Mouse (Mus musculus) NIH3T3 (cell line): ENCODE results near the gene Tmem201.
"Not testable (repeated sequence)": the region's sequence is repeated elsewhere in the genome, so short reads cannot be mapped to it uniquely, and the experiment has no call there.

Source experiments
- DNase-seq: peaks from one replicate; pipeline ENCODE4 v3.0.0-alpha.2; 2012; ENCODE audit warnings: low read depth

Gene Tmem201

DNA sequence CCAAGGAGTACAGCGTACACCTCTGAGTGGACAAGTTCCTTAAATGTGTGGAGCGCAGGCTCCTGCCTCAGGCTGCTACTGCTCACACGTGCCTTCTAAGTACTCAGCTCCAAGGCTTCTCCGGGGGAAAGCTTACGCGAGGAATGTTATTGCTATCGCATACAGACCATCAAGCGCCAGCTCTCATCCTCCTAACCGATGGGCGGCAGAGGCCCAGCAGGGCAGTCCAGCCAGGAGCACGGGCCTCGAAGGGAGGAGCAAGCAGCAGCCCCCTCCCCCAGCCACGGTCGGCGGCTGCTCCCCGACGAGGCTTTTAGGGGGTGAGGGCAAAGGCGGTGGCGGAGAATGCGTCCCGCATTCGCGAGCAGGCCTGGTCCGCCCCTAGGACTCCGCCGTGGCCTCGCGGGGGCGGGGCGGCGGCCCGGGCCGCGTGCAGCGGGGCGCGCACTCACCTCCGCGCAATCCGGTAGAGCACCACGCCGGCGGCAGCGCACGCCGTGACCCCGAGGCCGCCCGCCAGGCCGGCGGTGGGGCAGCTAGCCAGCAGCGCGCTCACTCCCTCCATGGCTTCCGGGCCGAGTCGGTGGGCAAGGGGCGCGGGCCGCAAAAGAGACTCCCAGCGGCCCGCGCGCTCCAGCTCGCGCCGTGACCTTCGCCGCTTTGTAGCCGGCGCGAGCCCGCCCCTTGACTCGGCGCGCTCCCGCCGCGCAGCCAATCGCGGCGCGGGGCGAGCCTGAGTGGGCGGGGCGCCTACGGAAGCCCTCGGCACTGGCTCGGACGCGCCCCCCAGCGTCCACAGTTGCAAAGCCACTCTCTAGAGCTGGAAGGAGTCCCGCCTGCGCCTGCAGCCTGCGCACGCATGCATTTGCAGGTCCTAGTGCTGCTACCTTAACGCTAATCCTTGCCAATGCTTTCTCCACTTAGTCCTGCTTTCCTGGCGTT, at the start of gene Tmem201:
Gene Tmem201 (minus strand): TSS at position 662 of the 942 bp plus-strand sequence.
- DNase-seq, result peak; percentile 96

DNA sequence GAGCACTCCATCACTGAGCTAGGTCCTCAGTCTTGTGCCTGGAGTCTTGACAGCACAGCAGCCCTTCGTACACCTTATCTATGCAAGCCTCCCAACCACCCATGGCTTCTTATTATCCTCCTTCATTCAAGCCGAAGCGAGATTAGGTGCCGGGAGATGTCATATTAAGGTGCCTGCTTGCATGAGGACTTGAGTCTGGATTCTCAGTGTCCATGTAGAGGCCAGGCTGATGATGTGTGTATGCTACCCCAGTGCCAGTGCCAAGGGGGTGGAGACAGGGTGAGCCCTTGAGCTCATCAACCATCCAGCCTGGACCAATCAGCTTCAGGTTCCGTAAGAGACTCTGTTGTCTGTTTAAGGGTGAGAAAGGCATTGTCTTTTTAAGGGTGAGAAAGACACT, 47.1 kb upstream of the Tmem201 start:
- peak; percentile 62 for DNase-seq

DNA sequence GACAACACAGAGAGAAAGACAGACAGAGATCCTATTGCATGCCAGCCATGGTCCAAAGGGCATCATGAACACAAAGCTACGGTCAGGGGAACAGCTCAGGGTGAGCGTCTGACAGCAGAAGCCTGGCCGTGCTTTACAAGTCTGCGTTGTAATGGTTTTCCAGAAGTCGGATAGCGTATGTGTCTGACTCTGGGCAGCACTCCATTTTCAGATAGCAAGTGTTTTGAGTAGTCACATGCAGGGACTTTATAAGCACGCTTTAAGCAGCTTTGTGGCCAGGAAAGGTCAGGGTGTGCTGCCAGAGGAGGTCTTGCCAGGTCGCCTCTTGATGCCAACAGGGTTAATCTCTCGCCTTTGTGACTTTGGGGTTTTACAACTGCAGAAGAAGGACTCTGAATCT, 46.5 kb upstream of the Tmem201 start:
- no peak for DNase-seq

DNA sequence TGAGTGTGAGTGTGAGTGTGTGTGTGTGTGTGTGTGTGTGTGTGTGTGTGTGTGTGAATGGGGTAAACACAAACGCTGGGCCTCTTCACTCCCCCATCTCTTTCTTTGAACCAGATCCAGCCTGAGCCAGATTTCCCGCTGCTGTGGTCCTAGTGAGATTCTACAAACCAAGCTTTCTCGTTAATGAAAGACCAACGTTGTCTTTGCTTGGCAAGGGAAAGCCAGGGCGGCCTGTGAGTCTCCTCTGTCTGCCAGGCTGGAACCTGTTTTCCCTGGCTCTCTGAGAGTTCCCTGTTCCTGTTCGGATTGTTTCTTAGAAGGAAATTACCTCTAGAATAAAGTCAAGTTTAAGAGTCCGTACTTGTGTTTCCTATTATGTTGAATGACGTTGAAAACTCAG, 45.1 kb upstream of the Tmem201 start:
- no peak for DNase-seq

DNA sequence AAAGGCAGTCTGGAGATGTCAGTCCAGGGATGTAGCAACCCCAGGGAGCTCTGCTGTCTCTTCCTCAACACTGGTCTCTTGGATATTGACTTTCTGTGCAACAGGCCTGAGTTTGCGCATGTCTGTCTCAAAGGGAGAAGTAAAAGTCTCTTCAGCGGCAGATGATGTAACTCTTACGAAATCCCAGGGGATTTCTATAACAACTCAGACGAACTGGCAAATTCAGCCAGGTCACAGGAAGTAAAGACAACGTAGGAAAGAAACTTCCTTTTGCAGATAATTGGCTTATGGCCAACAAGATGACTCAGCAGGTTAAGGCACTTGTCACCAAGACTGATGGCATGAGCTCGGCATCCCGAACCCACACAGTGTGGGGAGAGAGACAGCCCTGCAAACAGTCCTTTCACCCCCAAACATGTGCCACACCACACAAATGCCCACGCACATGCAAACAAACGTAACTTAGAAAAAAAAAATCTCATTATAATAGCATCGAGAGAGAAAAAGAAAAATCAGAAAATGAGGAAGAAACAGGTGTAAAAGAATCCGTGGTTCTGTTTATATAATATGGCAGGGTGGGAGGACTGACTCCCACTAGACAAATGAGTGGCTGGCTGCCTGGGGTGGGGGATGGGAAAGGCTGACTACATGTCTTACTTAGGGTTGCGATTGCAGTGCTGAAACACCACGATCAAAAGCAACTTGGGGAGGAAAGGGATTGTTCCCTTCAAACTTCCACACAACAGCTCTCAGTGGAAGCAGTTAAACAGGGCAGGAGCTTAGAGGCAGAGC, 42.9 kb upstream of the Tmem201 start:
- DNase-seq, result peak; percentile 77

DNA sequence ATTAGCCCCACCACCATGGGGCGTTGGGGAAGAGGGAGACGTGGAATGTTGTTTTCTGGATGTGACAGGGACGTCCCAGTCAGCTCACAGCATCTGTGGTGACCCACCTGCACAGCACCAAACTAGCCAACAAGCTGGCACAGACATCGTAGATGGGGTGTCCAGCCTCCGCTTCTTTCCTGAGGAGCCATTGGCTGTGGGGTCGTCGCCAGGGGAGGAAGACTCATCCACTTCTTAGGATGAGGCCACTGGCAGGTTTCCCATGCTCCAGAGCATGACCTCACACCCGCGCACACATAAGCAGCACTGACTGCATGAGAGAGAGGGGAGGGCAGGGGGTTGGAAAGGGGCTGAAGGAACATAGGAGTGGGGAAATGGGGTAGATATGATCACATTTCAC, 42.1 kb upstream of the Tmem201 start:
- no peak for DNase-seq

DNA sequence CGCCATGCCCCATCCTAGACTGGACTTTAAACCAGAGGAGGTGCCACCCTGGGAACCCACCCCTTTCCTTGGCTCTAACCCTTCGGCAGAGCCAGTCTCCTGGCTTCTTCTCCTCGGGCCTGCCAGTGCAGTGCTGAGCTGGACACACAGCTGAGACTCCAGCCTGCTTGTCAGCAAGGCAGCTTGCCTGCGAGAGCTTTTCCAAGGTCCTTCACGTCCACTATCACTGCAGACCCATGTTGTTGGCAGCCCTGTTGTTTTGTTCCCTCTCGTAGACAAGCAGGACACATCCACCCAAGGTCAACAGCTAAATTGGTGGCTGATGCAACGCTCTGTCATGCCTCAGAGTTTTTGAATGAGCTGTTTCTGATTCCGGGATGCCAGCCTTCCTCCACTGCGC, 39.3 kb upstream of the Tmem201 start:
- DNase-seq, result peak; percentile 42

DNA sequence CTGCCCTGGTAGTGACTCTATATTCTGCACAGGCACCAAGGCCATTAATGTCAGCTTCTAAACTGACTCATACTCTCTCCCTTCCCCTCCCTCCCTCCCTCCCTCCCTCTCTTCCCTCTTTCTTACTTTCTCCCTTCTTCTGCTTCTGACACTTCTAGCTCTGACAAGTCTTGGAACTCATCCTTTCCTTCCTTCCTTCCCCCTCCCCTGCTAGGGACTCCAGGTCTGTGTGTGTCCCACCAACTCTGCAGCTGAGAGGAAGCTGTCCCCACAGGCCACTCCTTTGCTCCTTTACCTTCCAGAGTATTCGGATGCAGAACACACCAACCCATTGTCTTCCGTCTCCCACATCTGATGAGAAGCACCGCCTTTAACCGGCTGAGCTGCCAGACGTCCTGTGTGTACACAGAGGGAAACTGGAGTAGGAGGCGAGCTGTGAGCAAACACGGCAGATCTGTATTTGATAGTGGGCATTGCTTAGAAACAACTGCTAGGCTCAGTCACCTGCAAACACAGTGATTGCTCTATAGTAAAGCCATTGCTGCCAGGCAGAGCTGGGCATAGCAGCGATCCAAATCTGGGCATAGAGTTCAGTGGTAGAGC, 38.0 kb upstream of the Tmem201 start:
- no peak for DNase-seq

DNA sequence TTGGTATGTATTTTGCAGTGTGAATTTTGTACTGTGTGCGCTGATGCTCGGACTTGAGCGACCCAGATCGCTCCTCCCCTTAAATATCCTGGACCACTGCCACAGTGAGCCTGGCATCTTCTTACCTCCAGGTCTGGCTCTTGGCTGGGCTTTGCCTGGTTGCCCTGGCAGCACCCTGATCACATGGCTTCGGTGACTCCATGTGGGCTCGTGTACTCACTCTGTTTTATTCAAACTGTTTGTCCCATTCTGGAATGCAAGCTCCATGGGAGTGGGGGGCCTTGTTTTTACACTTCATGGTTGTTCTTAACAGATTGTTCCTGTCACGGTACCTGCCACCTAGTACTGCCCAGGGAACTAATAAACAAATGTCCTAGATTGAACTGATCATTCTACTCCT, 37.5 kb upstream of the Tmem201 start:
- DNase-seq, result peak; percentile 50

DNA sequence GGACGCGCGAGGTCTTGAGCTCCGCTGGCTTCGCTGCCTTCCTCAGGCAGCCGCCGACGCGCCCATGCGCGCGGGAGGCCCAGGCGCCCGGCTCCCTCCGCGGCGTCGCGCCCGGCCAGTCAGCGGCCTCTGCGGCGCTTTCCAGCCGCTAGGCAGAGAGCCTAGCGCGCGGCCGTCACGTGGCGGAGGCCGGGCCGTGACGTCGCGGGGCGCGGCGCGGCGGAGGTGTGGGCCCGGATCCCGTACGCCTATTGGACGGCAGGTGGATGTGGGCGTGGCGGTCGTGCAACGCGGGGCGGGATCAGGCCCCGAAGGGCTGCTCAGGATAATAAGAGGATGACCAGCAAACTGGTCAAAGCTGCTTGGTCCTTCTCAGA, 36.2 kb upstream of the Tmem201 start, which contains the start of gene Slc25a33:
Gene Slc25a33 (minus strand): TSS at position 184 of the 377 bp plus-strand sequence.
- peak; percentile 97 for DNase-seq

DNA sequence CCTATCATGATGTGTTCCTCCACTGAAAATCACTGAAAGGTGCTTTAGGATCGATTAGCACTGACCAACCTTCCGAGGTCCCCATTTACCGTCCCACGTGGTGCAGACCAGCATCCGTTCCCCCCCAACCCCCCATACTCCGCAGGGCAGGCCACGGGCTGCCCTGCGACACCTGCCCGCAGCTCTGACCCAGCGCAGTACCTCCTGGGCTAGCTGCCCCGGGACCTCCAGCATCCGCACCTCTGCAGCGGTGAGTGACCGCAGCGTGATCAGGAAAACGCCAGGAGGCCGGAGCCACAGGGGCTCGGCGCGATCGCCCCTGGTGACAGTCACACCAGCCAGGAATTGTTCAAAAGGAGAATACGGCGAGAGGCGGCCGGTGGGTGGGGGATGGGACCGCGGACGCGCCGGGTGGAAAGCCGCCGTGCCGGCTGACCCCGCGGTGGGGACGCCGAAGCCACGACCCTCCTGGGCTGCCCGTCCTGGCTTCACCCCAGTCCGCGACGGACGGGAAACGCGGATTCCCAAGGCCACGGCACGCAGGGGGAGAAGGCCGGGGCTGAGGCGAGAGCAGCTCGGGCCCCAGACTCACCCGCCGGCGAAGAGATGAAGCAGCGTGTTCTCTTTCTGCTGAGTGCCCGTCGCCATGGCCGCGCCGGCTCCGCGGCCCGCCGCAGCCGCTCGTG, 35.7 kb upstream of the Tmem201 start:
- no peak for DNase-seq

DNA sequence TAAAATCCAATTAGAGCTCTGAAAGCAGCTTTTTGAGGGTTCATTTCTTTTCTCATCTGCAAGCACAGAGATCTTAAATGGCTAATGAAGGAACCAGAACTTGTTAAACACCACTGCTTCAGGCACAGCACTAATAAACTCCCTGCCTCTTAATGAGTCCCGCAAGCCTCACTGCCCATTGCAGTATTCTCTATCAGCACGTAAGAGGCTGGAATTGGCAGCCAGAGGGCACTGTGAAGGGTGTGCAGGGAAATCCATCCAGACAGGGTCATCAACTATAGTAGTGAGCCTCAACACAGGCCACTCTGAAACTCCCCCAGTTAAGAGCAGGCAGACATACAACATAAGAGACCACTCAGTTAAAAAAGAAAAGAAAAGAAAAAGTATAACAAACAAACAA, 34.5 kb upstream of the Tmem201 start:
- peak; percentile 62 for DNase-seq

DNA sequence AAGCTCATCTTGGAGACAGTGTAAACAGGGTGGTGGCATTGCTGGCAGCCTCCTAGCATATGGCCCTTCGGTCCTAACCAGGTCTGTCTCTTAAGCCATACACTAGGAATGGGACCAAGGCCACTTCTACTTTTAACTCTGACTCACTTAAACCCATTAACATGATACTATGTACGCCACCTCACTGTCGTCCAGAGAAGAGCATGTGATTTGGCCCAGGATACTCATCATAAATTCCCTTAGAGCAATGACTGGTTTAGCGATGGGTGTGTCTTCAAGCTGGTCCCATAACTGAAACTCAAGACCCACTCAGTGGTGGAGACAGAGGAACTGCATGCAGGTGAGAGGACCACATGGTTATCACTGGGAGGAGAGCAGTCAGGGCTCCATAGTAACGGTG, 27.4 kb upstream of the Tmem201 start:
- DNase-seq, result peak; percentile 23

DNA sequence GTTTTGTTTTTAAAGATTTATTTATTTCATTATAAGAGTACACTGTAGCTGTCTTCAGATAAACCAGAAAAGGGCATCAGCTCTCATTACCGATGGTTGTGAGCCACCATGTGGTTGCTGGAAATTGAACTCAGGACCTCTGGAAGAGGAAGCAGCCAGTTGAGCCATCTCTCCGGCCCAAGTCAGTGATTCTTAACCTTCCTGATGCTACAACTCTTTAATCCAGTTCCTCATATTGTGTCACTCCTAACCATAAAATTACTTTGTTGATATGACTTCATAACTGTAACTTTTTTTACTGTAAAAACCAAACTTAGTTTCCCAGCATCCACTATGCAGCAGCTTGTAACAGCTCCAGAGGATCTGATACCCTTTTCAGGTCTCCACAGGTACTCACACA, 25.5 kb upstream of the Tmem201 start:
- no peak for DNase-seq

DNA sequence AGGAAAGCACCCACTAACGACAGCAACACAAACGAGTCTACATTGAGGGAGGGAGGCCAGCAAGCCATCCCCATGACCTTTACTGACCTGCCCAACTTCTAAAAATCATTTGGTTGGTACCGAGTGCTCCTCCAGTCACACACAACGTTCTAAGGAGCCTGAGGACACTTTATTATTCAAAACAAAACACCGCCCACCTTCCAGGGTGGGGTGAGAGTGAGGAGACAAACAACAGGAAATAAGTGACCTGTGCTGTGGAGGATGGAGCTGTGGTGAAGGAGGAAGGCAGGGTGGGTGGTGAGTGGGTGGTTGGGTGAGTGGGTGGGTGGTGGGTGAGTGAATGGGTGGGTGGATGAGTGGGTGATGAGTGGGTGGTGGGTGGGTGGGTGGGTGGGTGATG, 21.7 kb upstream of the Tmem201 start:
- no peak for DNase-seq

DNA sequence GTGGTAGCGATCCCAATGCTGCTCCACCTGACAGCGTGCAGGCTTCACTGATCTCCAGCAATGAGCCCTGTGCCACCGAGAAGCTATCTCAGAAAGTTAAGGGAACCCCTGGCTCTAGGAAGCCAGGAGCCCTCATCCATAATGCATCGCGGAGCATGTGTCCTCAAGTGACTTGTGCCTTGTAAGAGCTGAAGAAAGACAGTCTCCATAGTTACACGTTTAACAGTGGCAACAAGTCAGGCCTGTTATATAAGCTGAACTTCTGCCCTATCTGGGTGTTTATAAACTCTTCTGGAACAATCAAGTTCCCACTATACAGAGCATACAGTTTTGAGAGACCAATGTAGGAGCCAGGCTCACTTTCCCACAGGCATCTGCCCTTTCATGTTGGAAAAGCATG, 20.6 kb upstream of the Tmem201 start:
- no peak for DNase-seq

DNA sequence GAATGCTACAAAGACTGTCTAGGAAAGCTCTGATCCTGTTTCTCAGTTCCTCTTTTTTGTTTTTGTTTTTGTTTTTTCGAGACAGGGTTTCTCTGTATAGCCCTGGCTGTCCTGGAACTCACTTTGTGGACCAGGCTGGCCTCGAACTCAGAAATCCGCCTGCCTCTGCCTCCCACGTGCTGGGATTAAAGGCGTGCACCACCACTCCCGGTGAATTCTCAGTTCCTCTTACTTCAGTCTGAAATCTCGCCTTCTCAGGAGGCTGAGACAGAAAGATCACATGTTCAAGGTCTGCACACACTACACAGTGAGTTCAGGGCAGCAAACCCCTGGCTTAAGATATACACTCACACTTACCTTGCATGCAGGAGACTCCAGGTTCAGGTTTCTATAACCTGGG, 18.7 kb upstream of the Tmem201 start:
- DNase-seq, result not testable (repeated sequence)

DNA sequence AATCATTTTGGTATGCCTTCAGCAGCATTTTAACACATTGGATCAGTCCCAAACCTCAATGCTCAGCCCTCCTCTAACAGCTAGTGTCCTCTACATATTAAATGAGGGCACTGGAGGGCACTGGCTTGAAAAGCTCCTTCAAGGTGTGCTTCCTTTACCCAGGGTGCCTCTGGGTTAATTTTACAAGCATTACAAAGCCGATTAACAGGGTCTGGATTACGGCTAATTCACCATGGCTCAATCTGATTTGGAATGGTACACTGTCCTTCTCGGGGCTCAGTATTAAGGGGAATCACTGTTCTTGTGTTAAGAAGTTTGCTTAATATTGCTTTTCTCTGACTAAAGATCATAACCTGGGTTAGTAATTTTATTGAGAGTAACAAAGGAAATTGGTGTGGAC, 15.0 kb upstream of the Tmem201 start:
- no peak for DNase-seq

DNA sequence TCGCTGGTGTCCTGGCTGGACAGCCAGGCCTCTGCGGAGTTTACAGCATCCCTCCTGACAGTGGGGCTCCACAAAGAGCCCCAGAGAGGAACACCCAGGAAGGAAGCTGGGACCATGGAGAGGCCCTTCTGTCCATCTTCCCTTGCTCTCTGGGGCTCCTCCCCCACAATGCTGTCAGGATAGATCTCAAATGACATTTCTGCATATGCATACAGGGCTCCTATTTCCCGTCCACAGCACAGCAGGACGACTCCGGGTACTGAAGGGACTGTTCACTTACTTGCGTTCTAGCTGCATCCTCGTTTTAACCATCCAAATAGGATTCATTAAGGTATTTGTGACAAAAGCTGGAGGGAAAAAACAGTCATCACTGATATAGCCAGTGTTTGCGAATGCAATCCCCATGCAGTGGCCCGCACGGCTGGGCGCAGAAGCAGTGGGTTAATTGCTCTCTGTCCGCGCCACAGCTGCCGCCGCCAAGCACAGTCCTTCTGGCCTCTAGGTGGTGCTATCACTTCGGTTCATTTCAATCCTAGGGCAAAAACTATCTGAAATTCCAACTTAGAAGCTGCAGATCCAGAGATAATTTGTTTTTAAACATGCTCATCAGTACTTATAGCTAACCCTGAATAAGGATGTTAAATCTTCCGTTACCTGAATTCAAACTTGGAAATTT, 14.4 kb upstream of the Tmem201 start:
- DNase-seq, result peak; percentile 75

DNA sequence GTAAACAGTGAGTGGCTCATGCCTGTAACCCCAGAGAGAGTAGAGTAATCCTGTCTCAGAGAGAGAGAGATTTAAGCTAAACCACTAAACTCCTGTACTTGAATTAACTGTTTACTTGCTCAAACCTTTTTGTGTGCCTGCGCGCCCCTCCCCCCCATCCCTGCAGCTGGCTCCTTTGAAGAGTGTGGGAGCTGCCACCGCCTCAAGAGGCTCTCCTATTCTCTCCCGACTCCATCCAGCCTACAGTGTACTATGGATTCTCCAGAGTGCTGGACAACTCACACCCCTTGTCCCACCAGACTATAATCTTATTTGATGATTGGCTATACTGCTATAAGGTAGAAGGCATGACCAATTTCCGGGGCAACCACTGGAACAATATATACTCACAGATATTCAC, 12.8 kb upstream of the Tmem201 start:
- DNase-seq, result no peak

DNA sequence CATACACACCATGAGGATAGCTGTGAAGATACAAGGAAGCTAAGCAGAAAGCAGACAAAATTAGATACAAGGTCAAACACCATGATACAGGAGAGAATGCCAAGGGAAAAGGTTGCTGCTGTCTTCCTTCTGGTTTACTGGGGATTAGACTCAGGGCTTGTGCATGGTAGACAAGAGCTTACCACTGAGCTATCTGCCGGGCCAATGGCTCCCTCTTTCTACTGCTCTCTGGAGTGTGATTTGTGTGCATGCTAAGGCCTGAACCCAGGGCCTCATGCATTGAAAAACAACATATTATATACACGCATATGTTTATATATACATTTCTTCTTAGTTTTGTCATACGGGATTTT, 11.8 kb upstream of the Tmem201 start:
- DNase-seq, result not testable (repeated sequence)
